ENCODE assay signal across 16 mouse cellular contexts in genomic region chr11:95160693-95161092, GRCm38 (mm10). TPM values are rescaled to one million over a fixed set of nuclear protein-coding genes. Genes with fewer than 3 reads are reported as not detected.
DNase-seq lines count a peak whose midpoint lies in the region; ATAC-seq and TF ChIP-seq lines count a peak whose summit lies in the region.
"Had no signal": no experiment of that assay in that cellular context is flagged by ENCODE, and none has a peak within 500 bp of the region (broad histone marks: within the 10 kb centered on the region; RNA-seq: fewer than 3 reads in every experiment).

No protein-coding gene starts in this region.

- no peak for DNase-seq in left cerebral cortex, adult 2 months (ENCODE audit: extremely low spot score in 1 of 2, low spot score in 2 of 2)
- DNase-seq in left cerebral cortex, adult 18-20 months (ENCODE audit: low spot score in 2 of 2) = no peak
- DNase-seq in A20 (ENCODE audit: low read depth, low spot score) (peak; percentile 37), CH12.LX (ENCODE audit: extremely low read depth) (peak; percentile 24)
- no peak for DNase-seq in right cerebral cortex, postnatal 14 days
- DNase-seq: cerebellum, adult 11-12 months; heart, adult 18-20 months; kidney, postnatal 25 days had no signal

- dilution Hi-C loops in CH12.LX (cut with MboI; ENCODE audit: extremely low pct_ligation_motif_present, extremely low pct_unique_long_range_greater_than_20kb, low sequenced_read_pairs) = no loop called here

- no peak for TF ChIP-seq POLR2A in CH12.LX (IDR thresholded peaks at IDR 0.05; ENCODE audit: low read depth, low read length)
- TF ChIP-seq POLR2A in embryonic fibroblast, embryonic 13.5 days (IDR thresholded peaks at IDR 0.05; ENCODE audit: low read depth, low read length) = no peak

- no peak for TF ChIP-seq EP300 in CH12.LX (IDR thresholded peaks at IDR 0.05; ENCODE audit: low read length)

- no peak for ATAC-seq in frontal cortex, adult (ENCODE audit: low TSS enrichment)
- ATAC-seq in hindbrain, embryonic 16.5 days = no peak
- ATAC-seq: activated CD4-positive, CD25-positive, alpha-beta regulatory T cell, adult 4 months; forebrain, embryonic 14.5 days had no signal

- TF ChIP-seq RAD21 in CH12.LX (IDR thresholded peaks at IDR 0.05; ENCODE audit: low read depth, low read length) = peak; percentile 46

- WGBS in hindbrain, embryonic 16.5 days = 53% methylated on average over 7 of the region's 7 CpGs

- H3K4me2 ChIP-seq in CH12.LX (ENCODE audit: insufficient read depth, low read depth, poor library complexity, severe bottlenecking) = no peak overlapping the region
- H3K4me2 ChIP-seq in hindbrain, embryonic 16.5 days (ENCODE audit: low read length) = no peak overlapping the region

- H3K27ac ChIP-seq in left cerebral cortex, adult 2 months = no peak overlapping the region
- H3K27ac ChIP-seq in CH12.LX (ENCODE audit: insufficient read depth, low read depth) = no peak overlapping the region
- H3K27ac ChIP-seq in embryonic fibroblast, embryonic 13.5 days (ENCODE audit: insufficient read depth, low read length) = no peak overlapping the region
- no peak overlapping the region for H3K27ac ChIP-seq in hindbrain, embryonic 16.5 days (ENCODE audit: low read depth, low read length)
- H3K27ac ChIP-seq: embryonic facial prominence, embryonic 10.5 days; hindbrain, embryonic 10.5 days had no signal

- peaks cover 62% of the 10 kb centered on the region for H3K27me3 ChIP-seq in CH12.LX (replicated peaks)
- peaks cover 2% of the 10 kb centered on the region; the same call in 1 of the 2 replicates for H3K27me3 ChIP-seq in hindbrain, embryonic 16.5 days (replicated peaks; ENCODE audit: control insufficient read depth, insufficient read depth, low read length)

- peaks cover 14 to 17% of the 10 kb centered on the region in 2 experiments for H3K4me1 ChIP-seq in CH12.LX (ENCODE audit: control insufficient read depth in 1 of 2, insufficient read depth in 2 of 2)
- H3K4me1 ChIP-seq in embryonic fibroblast, embryonic 13.5 days (ENCODE audit: control insufficient read depth, insufficient read depth, low read length) = no peaks in the 10 kb centered on the region
- no peaks in the 10 kb centered on the region for H3K4me1 ChIP-seq in hindbrain, embryonic 16.5 days (ENCODE audit: control insufficient read depth, insufficient read depth, low read depth, low read length)

- no peaks in the 10 kb centered on the region for H3K79me2 ChIP-seq in CH12.LX (replicated peaks; ENCODE audit: control insufficient read depth, extremely low read depth, insufficient read depth, poor library complexity, severe bottlenecking)

- intact Hi-C loops in left cerebral cortex, adult 2 months (cut with DNase I) = no loop called here

- no peak overlapping the region for H3K9ac ChIP-seq in CH12.LX (ENCODE audit: insufficient read depth, low read depth)
- no peak overlapping the region for H3K9ac ChIP-seq in hindbrain, embryonic 16.5 days (ENCODE audit: low read depth, low read length)

- no peaks in the 10 kb centered on the region for H3K9me3 ChIP-seq in CH12.LX (replicated peaks; ENCODE audit: low read length)
- H3K9me3 ChIP-seq in hindbrain, embryonic 16.5 days (ENCODE audit: control insufficient read depth, low read length) = no peaks in the 10 kb centered on the region
- H3K9me3 ChIP-seq: embryonic facial prominence, embryonic 10.5 days; hindbrain, embryonic 10.5 days had no signal

- in situ Hi-C loops in CH12.LX (cut with MboI; ENCODE audit: low pct_ligation_motif_present, low pct_unique_long_range_greater_than_20kb, low sequenced_read_pairs) = no loop called here

- H3K36me3 ChIP-seq in CH12.LX (replicated peaks in 1 of 2; ENCODE audit: control insufficient read depth in 1 of 2, insufficient read depth in 1 of 2, low read length in 1 of 2) = no peaks in the 10 kb centered on the region
- H3K36me3 ChIP-seq in hindbrain, embryonic 16.5 days (ENCODE audit: control insufficient read depth, insufficient read depth, low read length) = no peaks in the 10 kb centered on the region
- H3K36me3 ChIP-seq: embryonic facial prominence, embryonic 10.5 days; hindbrain, embryonic 10.5 days had no signal

- H3K4me3 ChIP-seq in left cerebral cortex, adult 2 months = no peak overlapping the region
- no peak overlapping the region for H3K4me3 ChIP-seq in CH12.LX (replicated peaks in 1 of 3; ENCODE audit: low read depth in 2 of 3, low read length in 2 of 3, poor library complexity in 1 of 3)
- H3K4me3 ChIP-seq in embryonic fibroblast, embryonic 13.5 days (ENCODE audit: insufficient read depth, low read length) = no peak overlapping the region
- H3K4me3 ChIP-seq in hindbrain, embryonic 16.5 days (ENCODE audit: low read length) = no peak overlapping the region
- H3K4me3 ChIP-seq: embryonic facial prominence, embryonic 10.5 days; hindbrain, embryonic 10.5 days had no signal

- TF ChIP-seq CTCF in left cerebral cortex, adult 2 months (IDR thresholded peaks at IDR 0.05) = peak; percentile 20
- peak in 1 of 2 experiments; percentile 67; a peak in 2 of 4 replicates for TF ChIP-seq CTCF in CH12.LX (conservative IDR thresholded peaks at IDR 0.05 in 1 of 2, IDR thresholded peaks at IDR 0.05 in 1 of 2; ENCODE audit: low read depth in 2 of 2, low read length in 2 of 2)
- peak; percentile 47; the same call in 1 of the 2 replicates for TF ChIP-seq CTCF in embryonic fibroblast, embryonic 13.5 days (IDR thresholded peaks at IDR 0.05; ENCODE audit: borderline replicate concordance, insufficient read depth, low read length)

TF ChIP-seq in CH12.LX, 34 proteins besides CTCF, POLR2A, EP300 and RAD21:
- peak; percentile 43 for TF ChIP-seq SMC3 (IDR thresholded peaks at IDR 0.05; ENCODE audit: low read depth, low read length)
- no peak for TF ChIP-seq CHD2 (IDR thresholded peaks at IDR 0.05; ENCODE audit: low read length)
- TF ChIP-seq MEF2A (IDR thresholded peaks at IDR 0.05; ENCODE audit: borderline replicate concordance, low read depth, low read length) = no peak
- TF ChIP-seq NRF1 (IDR thresholded peaks at IDR 0.05; ENCODE audit: low read depth, low read length) = no peak

RNA-seq across cellular contexts. Expression of gene Dlx4, which starts 14.6 kb away (rescaled TPM):
- not detected for total RNA-seq in left cerebral cortex, adult 2 months (2021)
- under 1 TPM; 0.19 to 0.21 TPM for total RNA-seq in left cerebral cortex, adult 18-20 months (2021)
- total RNA-seq in CH12.LX (2012; rRNA removed) (0.21 and 0.25 TPM in 2 replicates), CH12.LX (2014; rRNA removed) (not detected in 2 replicates)
- not detected in 2 replicates for polyA plus RNA-seq in CH12.LX (2012; ENCODE audit: insufficient read length, low read depth)
- not detected in 2 replicates for polyA plus RNA-seq in embryonic fibroblast, embryonic 13.5 days (2011; ENCODE audit: insufficient read length, low read depth, missing spikeins)
- polyA plus RNA-seq in hindbrain, embryonic 16.5 days (2015; fragmentation: Nextera tagmentation; extraction: Ambion mirVana) = not detected in 2 replicates
- total RNA-seq: left cerebral cortex, postnatal 14 days had no signal
- polyA plus RNA-seq: activated CD4-positive, CD25-positive, alpha-beta regulatory T cell, adult 4 months; forebrain, embryonic 14.5 days had no signal

RNA-seq across cellular contexts. Expression of gene Dlx3, which starts 40.8 kb away (rescaled TPM):
- total RNA-seq in left cerebral cortex, adult 2 months (2021) = not detected
- not detected for total RNA-seq in left cerebral cortex, adult 18-20 months (2021)
- 0.21 and 0.55 TPM in 2 replicates for total RNA-seq in CH12.LX (2012; rRNA removed)
- 0.08 TPM in 2 replicates for total RNA-seq in CH12.LX (2014; rRNA removed)
- polyA plus RNA-seq in CH12.LX (2012; ENCODE audit: insufficient read length, low read depth) = 0.17 and 0.22 TPM in 2 replicates
- 0.19 TPM in 1 of 2 replicates, not detected in the other for polyA plus RNA-seq in embryonic fibroblast, embryonic 13.5 days (2011; ENCODE audit: insufficient read length, low read depth, missing spikeins)
- 0.19 and 0.32 TPM in 2 replicates for polyA plus RNA-seq in hindbrain, embryonic 16.5 days (2015; fragmentation: Nextera tagmentation; extraction: Ambion mirVana)
- total RNA-seq: heart, adult 18-20 months; left cerebral cortex, postnatal 14 days had no signal
- polyA plus RNA-seq: activated CD4-positive, CD25-positive, alpha-beta regulatory T cell, adult 4 months; forebrain, embryonic 14.5 days had no signal

Comparison
In these comparisons a context has a peak if more than half of its experiments do, and no peak if none do; other contexts are left out.
1. DNase-seq: peak in A20 (single experiment) and CH12.LX (single experiment); none in left cerebral cortex, adult 2 months (0 of 2), left cerebral cortex, adult 18-20 months (0 of 2) and right cerebral cortex, postnatal 14 days (single experiment).